Mouse (Mus musculus) intestine, embryonic 16.5 days (tissue): ENCODE data around the gene Gm12185. TPM values are rescaled to one million over a fixed set of nuclear protein-coding genes. Genes with fewer than 3 reads are reported as not detected.
"Not testable (repeated sequence)": the region's sequence is repeated elsewhere in the genome, so short reads cannot be mapped to it uniquely, and the experiment has no call there.

ENCODE experiments used
- ATAC-seq: fragments of 200-750 bp; cut with Nextera tagmentation; 2 replicates; pipeline ENCODE4 v1.8.0; 2017; ENCODE audit warnings: moderate TSS enrichment, moderate library complexity
- H3K27ac ChIP-seq: fragments of 300-500 bp; sonication (generic); 2 replicates; pipeline ENCODE4 v1.5.1; 2014; ENCODE audit warnings: mild to moderate bottlenecking, low read length
- H3K27me3 ChIP-seq: fragments of 300-500 bp; sonication (generic); replicated peaks from 2 replicates; pipeline ENCODE4 v1.6.1; 2014; ENCODE audit warnings: low read length, control low read depth, mixed read lengths; ENCODE audit not compliant: control insufficient read depth, insufficient read depth
- H3K36me3 ChIP-seq: fragments of 300-500 bp; sonication (generic); 2 replicates; pipeline ENCODE4 v1.6.1; 2014; ENCODE audit warnings: low read length, control low read depth; ENCODE audit not compliant: control insufficient read depth, insufficient read depth
- H3K4me1 ChIP-seq: fragments of 300-500 bp; sonication (generic); 2 replicates; pipeline ENCODE4 v1.6.1; 2014; ENCODE audit warnings: low read length, control low read depth, mixed read lengths; ENCODE audit not compliant: control insufficient read depth, insufficient read depth
- H3K4me2 ChIP-seq: fragments of 300-500 bp; sonication (generic); 2 replicates; pipeline ENCODE4 v1.6.1; 2014; ENCODE audit warnings: low read depth, low read length, control low read depth
- H3K4me3 ChIP-seq: fragments of 300-500 bp; sonication (generic); 2 replicates; pipeline ENCODE4 v1.5.1; 2014; ENCODE audit warnings: mild to moderate bottlenecking, low read length
- H3K9ac ChIP-seq: fragments of 300-500 bp; sonication (generic); 2 replicates; pipeline ENCODE4 v1.6.1; 2014; ENCODE audit warnings: low read depth, low read length
- H3K9me3 ChIP-seq: fragments of 300-500 bp; sonication (generic); 2 replicates; pipeline ENCODE4 v1.6.1; 2016; ENCODE audit warnings: low read length, control low read depth; ENCODE audit not compliant: control insufficient read depth
- WGBS: fragments of 180-500 bp; shearing (Covaris S2); extraction: QIAGEN DNeasy Blood & Tissue Kit; methylation state at CpG from one replicate; pipeline ENCODE4 v1.1.7; 2014; 5-methylcytosine and 5-hydroxymethylcytosine counted together
- polyA plus RNA-seq: library from polyadenylated mRNA; unstranded; fragments of >200 nt; fragmentation: Nextera tagmentation; extraction: Ambion mirVana; gene quantifications from 2 replicates; pipeline ENCODE4 v1.2.1, GENCODE M21; 2015

The Gm12185 gene
- polyA plus RNA-seq, 1 experiment from 2014 or later = not detected

GRCm38 (mm10) chr11:48876680-48877079, 115.3 kb downstream of the Gm12185 start:
- no peaks in the 10 kb centered on the region for H3K27me3 ChIP-seq
- H3K9me3 ChIP-seq = no peaks in the 10 kb centered on the region
- 86% methylated on average over 1 of the region's 1 CpGs for WGBS
- H3K4me3 ChIP-seq = no peak overlapping the region
- no peak for ATAC-seq
- H3K36me3 ChIP-seq = no peaks in the 10 kb centered on the region
- peaks cover 7% of the 10 kb centered on the region for H3K4me1 ChIP-seq
- H3K9ac ChIP-seq = no peak overlapping the region
- H3K4me2 ChIP-seq = no peak overlapping the region
- H3K27ac ChIP-seq = no peak overlapping the region

- ATAC-seq, H3K9ac ChIP-seq, H3K4me1 ChIP-seq, H3K27ac ChIP-seq, H3K4me2 ChIP-seq, H3K36me3 ChIP-seq, H3K27me3 ChIP-seq, H3K4me3 ChIP-seq, H3K9me3 ChIP-seq: not testable (repeated sequence)
- WGBS = 83% methylated on average over 1 of the region's 1 CpGs
Measured at GRCm38 (mm10) chr11:48875343-48875837, 116.6 kb downstream of the Gm12185 start.

- Histone ChIP-seq H3K9me3 (no peaks in the 10 kb centered on the region), H3K9ac (no peak overlapping the region), H3K4me1 (peaks cover 15% of the 10 kb centered on the region), H3K27ac (no peak overlapping the region; the same call in 1 of the 2 replicates), H3K36me3 (no peaks in the 10 kb centered on the region), H3K4me3 (no peak overlapping the region), H3K27me3 (no peaks in the 10 kb centered on the region), H3K4me2 (no peak overlapping the region)
- ATAC-seq = no peak
- WGBS = 0% methylated on average over 4 of the region's 4 CpGs
Measured at GRCm38 (mm10) chr11:48874465-48874864, 117.6 kb downstream of the Gm12185 start.

GRCm38 (mm10) chr11:48873591-48874290, 118.3 kb downstream of the Gm12185 start:
- Histone ChIP-seq H3K4me1 (peaks cover 19% of the 10 kb centered on the region), H3K27me3 (no peaks in the 10 kb centered on the region), H3K9ac (peak overlapping the region; percentile 14; the same call in 1 of the 2 replicates), H3K9me3 (no peaks in the 10 kb centered on the region), H3K4me3 (0 out of 2 replicates have a peak overlapping the region, but pooled peaks have one; percentile 2), H3K27ac (peak overlapping the region; percentile 88), H3K4me2 (peak overlapping the region; percentile 79), H3K36me3 (no peaks in the 10 kb centered on the region)
- ATAC-seq = peak; percentile 75
- 46% methylated on average over 10 of the region's 10 CpGs for WGBS

GRCm38 (mm10) chr11:48872695-48873300, 119.2 kb downstream of the Gm12185 start:
- ATAC-seq = peak; percentile 47

GRCm38 (mm10) chr11:48871817-48872541, 120.0 kb downstream of the Gm12185 start:
- ATAC-seq = no peak
- Histone ChIP-seq H3K9ac (peak overlapping the region; percentile 70), H3K27ac (peak overlapping the region; percentile 88), H3K9me3 (no peaks in the 10 kb centered on the region), H3K36me3 (no peaks in the 10 kb centered on the region), H3K4me1 (peaks cover 19% of the 10 kb centered on the region), H3K4me2 (peak overlapping the region; percentile 79), H3K4me3 (peak overlapping the region; percentile 47), H3K27me3 (no peaks in the 10 kb centered on the region)
- WGBS = 11% methylated on average over 17 of the region's 17 CpGs

More at GRCm38 (mm10) chr11:48872695-48873300, 119.2 kb downstream of the Gm12185 start:
- Histone ChIP-seq H3K4me3 (peak overlapping the region; percentile 2; the same call in 1 of the 2 replicates), H3K36me3 (no peaks in the 10 kb centered on the region), H3K9me3 (no peaks in the 10 kb centered on the region), H3K27ac (peak overlapping the region; percentile 88), H3K4me1 (peaks cover 19% of the 10 kb centered on the region), H3K9ac (peak overlapping the region; percentile 70; the same call in 1 of the 2 replicates), H3K27me3 (no peaks in the 10 kb centered on the region), H3K4me2 (peak overlapping the region; percentile 79)
- WGBS = 54% methylated on average over 7 of the region's 7 CpGs

GRCm38 (mm10) chr11:48871201-48871772, 120.7 kb downstream of the Gm12185 start, which contains the start of gene Irgm1:
Irgm1 (minus strand) TSS chr11:48871683.
- Histone ChIP-seq H3K9ac (peak within 1 kb of the TSS; percentile 70), H3K36me3 (peaks cover 6% of the 10 kb centered on the region), H3K27ac (peak within 1 kb of the TSS; percentile 88), H3K27me3 (no peaks in the 10 kb centered on the region), H3K9me3 (no peaks in the 10 kb centered on the region), H3K4me1 (peaks cover 19% of the 10 kb centered on the region), H3K4me2 (peak within 1 kb of the TSS; percentile 79), H3K4me3 (peak within 1 kb of the TSS; percentile 47)
- under 1% methylated on average over 19 of the region's 19 CpGs for WGBS
- peak; percentile 22 for ATAC-seq

- Histone ChIP-seq H3K27me3 (no peaks in the 10 kb centered on the region), H3K9ac (peak overlapping the region; percentile 70), H3K36me3 (peaks cover 8% of the 10 kb centered on the region), H3K4me1 (peaks cover 19% of the 10 kb centered on the region), H3K4me2 (peak overlapping the region; percentile 79), H3K27ac (peak overlapping the region; percentile 88), H3K4me3 (peak overlapping the region; percentile 47), H3K9me3 (no peaks in the 10 kb centered on the region)
- ATAC-seq = no peak
- 23% methylated on average over 7 of the region's 7 CpGs for WGBS
Measured at GRCm38 (mm10) chr11:48870781-48871180, 121.2 kb downstream of the Gm12185 start.
